Mouse (Mus musculus) myocyte (in vitro differentiated cells): ENCODE measurements around the gene Impdh1.

Source experiments
- E2F4 ChIP-seq: IDR thresholded peaks from one replicate; pipeline ENCODE4 v1.6.1; 2011; ENCODE audit warnings: mild to moderate bottlenecking, control low read depth, moderate library complexity; ENCODE audit not compliant: insufficient read depth
- MAX ChIP-seq: IDR thresholded peaks from one replicate; pipeline ENCODE4 v1.6.1; 2011; ENCODE audit warnings: low read depth, mild to moderate bottlenecking, control low read depth
- MYOD1 ChIP-seq, 3 experiments: IDR thresholded peaks; one replicate each; pipeline ENCODE4 v1.6.1; 2011; ENCODE audit warnings: control low read depth in 2 of 3, low read depth in 2 of 3, mild to moderate bottlenecking in 2 of 3, moderate library complexity in 1 of 3; ENCODE audit not compliant: insufficient read length in 2 of 3, control insufficient read depth in 1 of 3
- MYOG ChIP-seq, 3 experiments: IDR thresholded peaks; one replicate each; pipeline ENCODE4 v1.6.1; 2011; ENCODE audit warnings: control low read depth in 2 of 3, low read depth in 2 of 3, mild to moderate bottlenecking in 2 of 3; ENCODE audit not compliant: insufficient read length in 2 of 3, control insufficient read depth in 1 of 3, insufficient read depth in 1 of 3
- POLR2A ChIP-seq: IDR thresholded peaks from one replicate; pipeline ENCODE4 v1.6.1; 2011; ENCODE audit warnings: low read depth, mild to moderate bottlenecking, control low read depth, moderate library complexity; ENCODE audit not compliant: insufficient read length
- POLR2AphosphoS2 ChIP-seq: IDR thresholded peaks from one replicate; pipeline ENCODE4 v1.6.1; 2011; ENCODE audit warnings: low read depth, control low read depth; ENCODE audit not compliant: insufficient read length
- TCF12 ChIP-seq: IDR thresholded peaks from one replicate; pipeline ENCODE4 v1.6.1; 2011; ENCODE audit warnings: mild to moderate bottlenecking, control low read depth; ENCODE audit not compliant: poor library complexity, insufficient read depth, severe bottlenecking
- USF1 ChIP-seq: IDR thresholded peaks from one replicate; pipeline ENCODE4 v1.6.1; 2011; ENCODE audit warnings: low read depth, mild to moderate bottlenecking, control low read depth, moderate library complexity

- TF ChIP-seq POLR2AphosphoS2 (no peak), MYOG (IDR thresholded peaks at IDR 0.05; ENCODE audit: control insufficient read depth in 1 of 3, insufficient read depth in 1 of 3, insufficient read length in 2 of 3, low read depth in 2 of 3) (no peak), POLR2A (no peak), TCF12 (no peak), MAX (no peak), USF1 (no peak), E2F4 (no peak), MYOD1 (IDR thresholded peaks at IDR 0.05; ENCODE audit: control insufficient read depth in 1 of 3, insufficient read length in 2 of 3, low read depth in 2 of 3) (no peak)
These were observed 25.5 kb upstream of the Impdh1 start for GRCm38 (mm10) chr6:29241697-29242096.
